Mouse (Mus musculus) G1E (cell line): ENCODE measurements around the gene Trmt11. TPM values are rescaled to one million over a fixed set of nuclear protein-coding genes. Genes with fewer than 3 reads are reported as not detected.
"Not testable (repeated sequence)": the region's sequence is repeated elsewhere in the genome, so short reads cannot be mapped to it uniquely, and the experiment has no call there.

Experiments
- ATAC-seq: 2 replicates; pipeline ENCODE4 v1.8.0; 2016; ENCODE audit warnings: mild to moderate bottlenecking; ENCODE audit not compliant: insufficient number of reproducible peaks, poor library complexity, low FRiP score, severe bottlenecking; ENCODE audit errors: extremely low read depth
- DNase-seq: peaks from one replicate; pipeline ENCODE4 v3.0.0; 2012; ENCODE audit warnings: low spot score
- H3K27me3 ChIP-seq: 2 replicates; pipeline ENCODE4 v1.6.1; 2012; ENCODE audit warnings: mild to moderate bottlenecking, low read length, inconsistent platforms; ENCODE audit not compliant: insufficient read depth
- H3K36me3 ChIP-seq: replicated peaks from 2 replicates; pipeline ENCODE3; 2012; ENCODE audit warnings: mild to moderate bottlenecking, inconsistent platforms
- H3K4me1 ChIP-seq: 2 replicates; pipeline ENCODE4 v1.6.1; 2012; ENCODE audit warnings: low read depth, low read length, inconsistent platforms, mixed read lengths; ENCODE audit not compliant: insufficient read depth
- H3K4me3 ChIP-seq: 2 replicates; pipeline ENCODE4 v1.5.1; 2012; ENCODE audit warnings: low read depth, mild to moderate bottlenecking, inconsistent platforms, low read length, moderate library complexity, mixed read lengths
- H3K9me3 ChIP-seq: replicated peaks from 2 replicates; pipeline ENCODE4 v1.6.1; 2012; ENCODE audit warnings: inconsistent platforms
- CTCF ChIP-seq: IDR thresholded peaks from 2 replicates; pipeline ENCODE4 v1.5.1; 2012; ENCODE audit warnings: low read depth, low read length, inconsistent platforms, mixed read lengths
- GATA1 ChIP-seq: IDR thresholded peaks from 2 replicates; pipeline ENCODE4 v1.6.1; 2012; ENCODE audit warnings: borderline replicate concordance, low read length, inconsistent platforms, mixed read lengths
- GATA2 ChIP-seq: IDR thresholded peaks from 2 replicates; pipeline ENCODE4 v1.6.1; 2012; ENCODE audit warnings: low read depth, low read length, inconsistent platforms, borderline replicate concordance
- POLR2AphosphoS5 ChIP-seq: IDR thresholded peaks from 2 replicates; pipeline ENCODE4 v1.6.1; 2012; ENCODE audit warnings: low read depth, low read length, inconsistent platforms; ENCODE audit not compliant: insufficient replicate concordance
- TAL1 ChIP-seq: conservative IDR thresholded peaks from 2 replicates; pipeline ENCODE4 v1.6.1; 2012; ENCODE audit warnings: low read depth, low read length, inconsistent platforms, mixed read lengths
- polyA plus RNA-seq: library from polyadenylated mRNA; stranded (reverse); fragments of >175 nt; gene quantifications from 2 replicates; pipeline ENCODE4 v1.2.3, GENCODE M21; 2012
- total RNA-seq, 2 experiments: library from RNA; stranded (forward) in 1 of 2; stranded (reverse) in 1 of 2; fragments of 200-1000 nt in 1 of 2; fragments of >200 nt in 1 of 2; fragmentation: Nextera tagmentation in 1 of 2; gene quantifications; 2 replicates each; pipeline ENCODE4 v1.2.3; 2014 to 2017

The Trmt11 gene
- total and polyA plus RNA-seq, 3 experiments: 2.5 to 44.5 (median 33.9) TPM

GRCm38 (mm10) chr10:30502718-30503117, 97.8 kb downstream of the Trmt11 start:
- no peaks in the 10 kb centered on the region for H3K27me3 ChIP-seq
- TF ChIP-seq POLR2AphosphoS5 (no peak), GATA1 (no peak), TAL1 (no peak), GATA2 (no peak), CTCF (no peak)
- DNase-seq (no peak), ATAC-seq (no peak)
- no peaks in the 10 kb centered on the region for H3K4me1 ChIP-seq
- H3K36me3 ChIP-seq: no peaks in the 10 kb centered on the region
- H3K9me3 ChIP-seq: no peaks in the 10 kb centered on the region
- no peak overlapping the region for H3K4me3 ChIP-seq

- ATAC-seq, H3K4me3 ChIP-seq, DNase-seq, H3K36me3 ChIP-seq, H3K4me1 ChIP-seq, H3K27me3 ChIP-seq, H3K9me3 ChIP-seq: not testable (repeated sequence)
These were observed 102.3 kb downstream of the Trmt11 start for GRCm38 (mm10) chr10:30498223-30498622.

Other genes with a start within 250 kb of the Trmt11 start
- gene Hint3, start 28.9 kb upstream of the Trmt11 start, total RNA-seq (2014; fragmentation: Nextera tagmentation): 14.8 and 19.2 TPM in 2 replicates
- 17.8 and 19.3 TPM in 2 replicates for gene Hint3, start 28.9 kb upstream of the Trmt11 start, total RNA-seq (2017)
- gene Hint3, start 28.9 kb upstream of the Trmt11 start, polyA plus RNA-seq: 10.2 and 11.5 TPM in 2 replicates
- 36.2 and 50.1 TPM in 2 replicates for gene Ncoa7, start 202.6 kb upstream of the Trmt11 start, total RNA-seq (2014; fragmentation: Nextera tagmentation)
- gene Ncoa7, start 202.6 kb upstream of the Trmt11 start, total RNA-seq (2017): 15.4 and 16.6 TPM in 2 replicates
- gene Ncoa7, start 202.6 kb upstream of the Trmt11 start, polyA plus RNA-seq: 16.3 and 18.0 TPM in 2 replicates
- gene Hey2, start 242.1 kb upstream of the Trmt11 start, total RNA-seq (2014; fragmentation: Nextera tagmentation): not detected in 2 replicates
- 0.44 and 0.52 TPM in 2 replicates for gene Hey2, start 242.1 kb upstream of the Trmt11 start, total RNA-seq (2017)
- 0.02 TPM in 1 of 2 replicates, not detected in the other for gene Hey2, start 242.1 kb upstream of the Trmt11 start, polyA plus RNA-seq